Mouse (Mus musculus): ENCODE measurements around the gene Pnkp. TPM values are rescaled to one million over a fixed set of nuclear protein-coding genes. Genes with fewer than 3 reads are reported as not detected.

The Pnkp gene
- total and polyA plus RNA-seq, 2 experiments from 2014 or later, result 24.5 to 43.6 TPM

GRCm38 (mm10) chr7:44836423-44837053 lies 20.4 kb upstream of the Pnkp start:
- ATAC-seq (ENCODE audit: insufficient read depth, low read depth), result no peak
- Histone ChIP-seq H3K4me3 (ENCODE audit: low read depth, low read length) (no peak overlapping the region), H3K9me3 (replicated peaks; ENCODE audit: control insufficient read depth, low read length) (no peaks in the 10 kb centered on the region), H3K36me3 (replicated peaks; ENCODE audit: control insufficient read depth, insufficient read depth, low read length) (peaks cover 18% of the 10 kb centered on the region), H3K4me2 (ENCODE audit: low read depth, low read length) (no peak overlapping the region), H3K27me3 (ENCODE audit: control insufficient read depth, insufficient read depth, low read length) (peaks cover 5% of the 10 kb centered on the region; the same call in 1 of the 2 replicates), H3K27ac (ENCODE audit: low read depth) (no peak overlapping the region), H3K9ac (replicated peaks; ENCODE audit: low read depth, low read length) (no peak overlapping the region), H3K4me1 (ENCODE audit: control insufficient read depth, insufficient read depth) (peaks cover 20% of the 10 kb centered on the region)
- DNase-seq (ENCODE audit: low spot score), result no peak
- 80% methylated on average over 9 of the region's 9 CpGs for WGBS
- TF ChIP-seq EP300 (IDR thresholded peaks at IDR 0.05; ENCODE audit: low read depth), result no peak
- TF ChIP-seq CTCF (IDR thresholded peaks at IDR 0.05; ENCODE audit: low read depth), result no peak

- 82% methylated on average over 6 of the region's 6 CpGs for WGBS
- no peak overlapping the region for H3K4me3 ChIP-seq (ENCODE audit: low read depth, low read length)
- H3K4me1 ChIP-seq (ENCODE audit: control insufficient read depth, insufficient read depth), result peaks cover 20% of the 10 kb centered on the region
- H3K9me3 ChIP-seq (replicated peaks; ENCODE audit: control insufficient read depth, low read length), result no peaks in the 10 kb centered on the region
- ATAC-seq (ENCODE audit: insufficient read depth, low read depth), result no peak
- H3K4me2 ChIP-seq (ENCODE audit: low read depth, low read length), result no peak overlapping the region
- H3K27me3 ChIP-seq (ENCODE audit: control insufficient read depth, insufficient read depth, low read length), result peaks cover 5% of the 10 kb centered on the region; the same call in 1 of the 2 replicates
- H3K9ac ChIP-seq (replicated peaks; ENCODE audit: low read depth, low read length), result no peak overlapping the region
- H3K36me3 ChIP-seq (replicated peaks; ENCODE audit: control insufficient read depth, insufficient read depth, low read length), result peaks cover 23% of the 10 kb centered on the region
- no peak for DNase-seq (ENCODE audit: low spot score)
- TF ChIP-seq EP300 (IDR thresholded peaks at IDR 0.05; ENCODE audit: low read depth), result no peak
- no peak for TF ChIP-seq CTCF (IDR thresholded peaks at IDR 0.05; ENCODE audit: low read depth)
- H3K27ac ChIP-seq (ENCODE audit: low read depth), result no peak overlapping the region
Observed at GRCm38 (mm10) chr7:44838073-44838472, 18.9 kb upstream of the Pnkp start.

- no peak overlapping the region for H3K9ac ChIP-seq (replicated peaks; ENCODE audit: low read depth, low read length)
- DNase-seq (ENCODE audit: low spot score) (no peak), ATAC-seq (ENCODE audit: insufficient read depth, low read depth) (no peak)
- peak overlapping the region; percentile 58 for H3K4me2 ChIP-seq (ENCODE audit: low read depth, low read length)
- H3K36me3 ChIP-seq (replicated peaks; ENCODE audit: control insufficient read depth, insufficient read depth, low read length), result peaks cover 34% of the 10 kb centered on the region
- peaks cover 20% of the 10 kb centered on the region for H3K4me1 ChIP-seq (ENCODE audit: control insufficient read depth, insufficient read depth)
- TF ChIP-seq EP300 (IDR thresholded peaks at IDR 0.05; ENCODE audit: low read depth) (no peak), CTCF (IDR thresholded peaks at IDR 0.05; ENCODE audit: low read depth) (no peak)
- WGBS, result 32% methylated on average over 11 of the region's 11 CpGs
- H3K9me3 ChIP-seq (replicated peaks; ENCODE audit: control insufficient read depth, low read length), result no peaks in the 10 kb centered on the region
- H3K27me3 ChIP-seq (ENCODE audit: control insufficient read depth, insufficient read depth, low read length), result peaks cover 5% of the 10 kb centered on the region; the same call in 1 of the 2 replicates
- no peak overlapping the region for H3K27ac ChIP-seq (ENCODE audit: low read depth)
- peak overlapping the region; percentile 28 for H3K4me3 ChIP-seq (ENCODE audit: low read depth, low read length)
Observed at GRCm38 (mm10) chr7:44839171-44839490, 17.8 kb upstream of the Pnkp start.

GRCm38 (mm10) chr7:44839491-44840191 lies 17.3 kb upstream of the Pnkp start:
- WGBS, result 2% methylated on average over 57 of the region's 58 CpGs
- H3K36me3 ChIP-seq (replicated peaks; ENCODE audit: control insufficient read depth, insufficient read depth, low read length), result peaks cover 39% of the 10 kb centered on the region
- H3K4me3 ChIP-seq (ENCODE audit: low read depth, low read length), result peak overlapping the region; percentile 28
- H3K4me1 ChIP-seq (ENCODE audit: control insufficient read depth, insufficient read depth), result peaks cover 20% of the 10 kb centered on the region
- peak; percentile 58; the same call in 1 of the 2 replicates for TF ChIP-seq EP300 (IDR thresholded peaks at IDR 0.05; ENCODE audit: low read depth)
- no peak for TF ChIP-seq CTCF (IDR thresholded peaks at IDR 0.05; ENCODE audit: low read depth)
- DNase-seq (ENCODE audit: low spot score) (peak; percentile 58), ATAC-seq (ENCODE audit: insufficient read depth, low read depth) (peak; percentile 54)
- no peak overlapping the region for H3K27ac ChIP-seq (ENCODE audit: low read depth)
- H3K9ac ChIP-seq (replicated peaks; ENCODE audit: low read depth, low read length), result 0 out of 2 replicates have a peak overlapping the region, but pooled peaks have one; percentile 4
- no peaks in the 10 kb centered on the region for H3K9me3 ChIP-seq (replicated peaks; ENCODE audit: control insufficient read depth, low read length)
- peaks cover 5% of the 10 kb centered on the region; the same call in 1 of the 2 replicates for H3K27me3 ChIP-seq (ENCODE audit: control insufficient read depth, insufficient read depth, low read length)
- H3K4me2 ChIP-seq (ENCODE audit: low read depth, low read length), result peak overlapping the region; percentile 58

GRCm38 (mm10) chr7:44840426-44840825 lies 16.5 kb upstream of the Pnkp start:
- H3K36me3 ChIP-seq (replicated peaks; ENCODE audit: control insufficient read depth, insufficient read depth, low read length), result peaks cover 47% of the 10 kb centered on the region
- DNase-seq (ENCODE audit: low spot score) (no peak), ATAC-seq (ENCODE audit: insufficient read depth, low read depth) (no peak)
- WGBS, result 61% methylated on average over 14 of the region's 14 CpGs
- peaks cover 20% of the 10 kb centered on the region for H3K4me1 ChIP-seq (ENCODE audit: control insufficient read depth, insufficient read depth)
- H3K4me2 ChIP-seq (ENCODE audit: low read depth, low read length), result no peak overlapping the region
- no peak for TF ChIP-seq EP300 (IDR thresholded peaks at IDR 0.05; ENCODE audit: low read depth)
- no peak for TF ChIP-seq CTCF (IDR thresholded peaks at IDR 0.05; ENCODE audit: low read depth)
- H3K27me3 ChIP-seq (ENCODE audit: control insufficient read depth, insufficient read depth, low read length), result peaks cover 5% of the 10 kb centered on the region; the same call in 1 of the 2 replicates
- H3K27ac ChIP-seq (ENCODE audit: low read depth), result no peak overlapping the region
- no peak overlapping the region for H3K9ac ChIP-seq (replicated peaks; ENCODE audit: low read depth, low read length)
- no peaks in the 10 kb centered on the region for H3K9me3 ChIP-seq (replicated peaks; ENCODE audit: control insufficient read depth, low read length)
- no peak overlapping the region for H3K4me3 ChIP-seq (ENCODE audit: low read depth, low read length)

Data from heart, postnatal 0 days (tissue).